Mouse (Mus musculus): ENCODE data around the gene Inpp5k.
"Not testable (repeated sequence)": the region's sequence is repeated elsewhere in the genome, so short reads cannot be mapped to it uniquely, and the experiment has no call there.

Gene Inpp5k

DNA sequence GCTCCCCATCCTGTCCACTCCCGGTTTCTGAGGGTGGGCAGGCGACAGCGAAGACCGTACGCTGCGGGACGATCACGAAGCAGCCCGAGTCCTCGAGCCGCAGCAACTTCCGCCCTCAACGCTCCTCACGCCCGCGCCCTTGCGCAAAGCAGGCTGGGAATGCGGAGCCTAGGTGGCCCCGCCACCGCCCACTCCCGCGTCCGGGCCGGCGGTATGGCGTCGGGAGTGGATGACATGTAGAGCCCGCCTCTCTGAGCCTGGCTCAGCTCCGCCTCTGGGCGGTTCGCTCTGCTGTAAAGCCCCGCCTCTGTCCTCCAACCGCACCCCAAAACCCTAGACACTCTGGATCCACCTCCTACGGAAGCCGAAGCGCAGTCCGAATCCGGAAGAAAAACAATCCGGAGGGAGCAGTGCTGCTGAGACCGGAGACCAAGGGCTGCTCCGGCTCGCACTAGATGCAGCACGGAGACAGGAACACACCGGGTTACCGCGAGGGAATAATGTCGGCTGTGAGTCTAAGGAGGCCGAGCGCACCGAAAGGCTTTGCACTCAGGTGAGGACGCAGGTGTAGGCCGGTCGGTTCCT, at the start of gene Inpp5k:
TSS of gene Inpp5k (plus strand) at position 344 of the 585 bp plus-strand sequence.
- peak; percentile 98 for DNase-seq (ENCODE audit: low spot score)

GRCm38 (mm10) chr11:75581495-75582149, 49.2 kb upstream of the Inpp5k start:
- no peak for DNase-seq (ENCODE audit: low spot score)

DNA sequence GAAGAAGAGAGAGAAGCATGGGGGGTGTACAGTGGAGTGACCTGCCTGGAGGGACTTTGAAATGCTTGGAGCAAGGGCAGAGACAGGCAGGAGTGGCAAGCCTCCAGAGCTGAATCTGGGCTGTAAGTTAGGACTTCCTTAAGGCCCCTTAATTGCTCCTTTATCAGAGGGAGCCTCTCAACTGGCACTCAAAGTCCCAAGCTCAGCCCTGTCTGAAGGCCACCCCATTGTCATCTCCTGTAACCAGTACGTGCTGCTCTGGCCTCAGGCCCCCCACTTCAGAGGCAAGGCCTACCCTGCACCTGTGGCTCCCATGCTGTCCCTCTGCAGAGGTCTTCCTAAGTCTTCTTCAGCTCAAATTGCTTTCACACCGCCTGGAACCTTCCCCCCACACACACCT, 47.3 kb upstream of the Inpp5k start:
- no peak for DNase-seq (ENCODE audit: low spot score)

GRCm38 (mm10) chr11:75585061-75585460, 45.7 kb upstream of the Inpp5k start:
- no peak for DNase-seq (ENCODE audit: low spot score)

GRCm38 (mm10) chr11:75585978-75586377, 44.8 kb upstream of the Inpp5k start:
- DNase-seq (ENCODE audit: low spot score) = no peak

DNA sequence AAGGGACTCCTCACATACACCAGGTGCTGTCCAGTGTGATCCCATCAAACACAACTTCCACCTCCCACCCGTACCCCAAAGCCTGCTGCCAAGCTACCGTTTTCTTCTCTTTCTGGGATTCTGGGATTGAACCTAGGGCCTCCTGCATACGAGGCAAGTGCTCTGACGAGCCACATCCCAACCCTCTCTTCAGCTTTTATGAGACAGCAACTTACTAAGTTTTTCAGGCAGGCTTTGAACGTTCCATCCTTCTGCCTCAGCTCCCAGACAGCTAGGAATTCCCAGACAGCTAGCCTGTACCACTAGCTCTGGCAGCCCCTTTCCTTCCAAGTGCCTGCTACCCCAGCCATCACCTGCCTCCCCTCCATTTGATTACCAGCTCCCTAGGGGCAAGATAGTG, 43.8 kb upstream of the Inpp5k start:
- DNase-seq (ENCODE audit: low spot score) = no peak

GRCm38 (mm10) chr11:75587493-75588284, 43.1 kb upstream of the Inpp5k start, which contains the start of gene Pitpna:
Gene Pitpna (plus strand): TSS chr11:75588097.
- peak; percentile 95 for DNase-seq (ENCODE audit: low spot score)

DNA sequence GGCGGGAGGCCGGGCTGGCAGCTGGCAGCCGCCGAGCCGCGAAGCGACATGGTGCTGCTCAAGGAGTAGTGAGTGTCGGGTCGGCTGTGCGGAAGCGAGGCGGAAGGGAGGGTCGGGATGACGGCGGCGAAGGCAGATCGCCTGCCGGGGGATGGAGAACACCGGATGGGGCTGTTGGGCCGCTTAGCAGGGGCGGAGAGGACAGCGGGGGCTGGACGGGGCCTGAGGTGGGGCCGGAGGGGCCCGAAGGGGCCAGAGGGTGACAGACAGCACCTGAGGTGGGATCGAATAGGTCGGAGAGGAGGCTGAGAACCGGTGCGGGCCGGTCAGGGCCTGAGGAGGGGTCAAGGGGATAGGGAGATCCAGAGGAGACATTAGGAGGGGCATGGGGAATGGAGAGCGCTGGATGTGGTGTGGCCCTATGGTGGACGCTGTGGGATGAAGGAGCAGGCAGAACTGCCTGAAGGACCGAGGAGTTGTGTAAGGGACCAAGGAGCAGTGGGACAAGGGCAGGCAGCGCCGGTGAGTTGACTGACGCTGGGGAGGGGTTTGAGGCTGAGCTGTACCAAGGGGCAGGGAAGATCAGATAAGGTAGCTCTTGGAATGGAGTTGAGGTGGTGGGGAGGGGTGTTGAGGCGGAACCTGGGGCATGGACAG, 42.4 kb upstream of the Inpp5k start:
- DNase-seq (ENCODE audit: low spot score) = no peak

DNA sequence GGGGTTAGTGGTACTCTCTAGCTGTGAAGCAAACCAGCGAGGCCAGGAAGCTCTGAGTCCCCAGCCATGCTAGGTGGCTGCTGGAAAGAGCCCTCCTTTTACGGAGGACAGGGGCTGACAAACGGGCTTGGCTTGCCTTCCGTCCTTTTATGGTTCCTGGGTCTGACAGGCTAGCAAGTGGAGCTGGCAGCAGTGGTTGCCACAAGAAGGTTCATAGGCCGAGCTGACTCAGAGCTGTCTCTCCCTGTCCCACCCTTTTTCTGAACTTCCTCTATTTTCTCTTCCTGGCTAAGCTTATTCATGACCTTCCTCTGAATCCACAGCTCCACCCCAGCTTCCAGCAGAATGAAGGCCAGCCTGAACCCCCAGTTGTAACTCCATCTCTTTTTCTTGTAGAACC, 38.2 kb upstream of the Inpp5k start:
- DNase-seq (ENCODE audit: low spot score) = no peak

- no peak for DNase-seq (ENCODE audit: low spot score)
These were observed 36.4 kb upstream of the Inpp5k start for GRCm38 (mm10) chr11:75594431-75594830.

DNA sequence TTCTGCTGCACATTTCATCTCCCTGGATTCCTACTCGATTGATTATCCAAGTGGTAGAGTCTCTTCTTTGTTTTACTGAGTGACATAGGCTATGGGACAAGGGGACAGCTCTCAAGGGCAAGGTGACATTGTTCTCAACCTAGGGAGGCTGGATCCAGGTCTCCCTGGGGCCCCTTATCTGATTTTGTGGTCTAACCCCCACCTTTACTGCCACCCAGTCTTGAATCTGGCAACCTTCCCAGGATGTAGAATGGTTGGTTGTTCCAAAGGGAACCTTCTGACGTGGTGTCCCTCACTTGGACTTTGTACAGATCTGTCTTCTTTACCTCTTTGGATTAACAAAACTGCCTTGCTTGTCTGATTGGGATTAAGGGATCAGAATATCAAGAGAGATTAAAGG, 35.4 kb upstream of the Inpp5k start:
- DNase-seq (ENCODE audit: low spot score) = no peak

- peak; percentile 43 for DNase-seq (ENCODE audit: low spot score)
These were observed 35.0 kb upstream of the Inpp5k start for GRCm38 (mm10) chr11:75595816-75596215.

DNA sequence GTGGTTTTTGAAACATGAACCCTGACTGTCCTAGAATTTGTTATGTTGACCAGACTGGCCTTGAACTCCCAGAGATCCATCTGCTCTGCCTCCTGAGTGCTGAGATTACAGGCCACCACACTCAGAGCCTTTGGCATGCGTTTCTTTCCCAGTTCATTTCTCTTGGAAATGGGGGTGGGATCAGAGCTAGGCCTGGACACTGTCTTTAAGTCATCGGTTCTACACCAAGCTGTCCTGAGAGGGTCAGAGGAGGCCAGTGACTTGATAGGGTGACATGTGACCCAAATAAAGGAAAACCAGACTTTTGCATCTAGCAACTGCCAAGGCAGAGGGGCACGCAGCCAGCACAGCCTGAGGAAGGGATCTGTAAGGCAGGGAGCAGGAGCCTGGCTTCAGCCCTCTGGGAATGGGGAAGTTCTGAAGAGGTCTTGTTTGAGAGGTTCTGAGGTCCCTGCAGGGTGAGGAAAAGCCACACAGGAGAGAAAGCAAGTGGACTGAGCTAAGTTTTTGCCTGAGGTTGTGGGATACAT, 34.0 kb upstream of the Inpp5k start:
- no peak for DNase-seq (ENCODE audit: low spot score)

DNA sequence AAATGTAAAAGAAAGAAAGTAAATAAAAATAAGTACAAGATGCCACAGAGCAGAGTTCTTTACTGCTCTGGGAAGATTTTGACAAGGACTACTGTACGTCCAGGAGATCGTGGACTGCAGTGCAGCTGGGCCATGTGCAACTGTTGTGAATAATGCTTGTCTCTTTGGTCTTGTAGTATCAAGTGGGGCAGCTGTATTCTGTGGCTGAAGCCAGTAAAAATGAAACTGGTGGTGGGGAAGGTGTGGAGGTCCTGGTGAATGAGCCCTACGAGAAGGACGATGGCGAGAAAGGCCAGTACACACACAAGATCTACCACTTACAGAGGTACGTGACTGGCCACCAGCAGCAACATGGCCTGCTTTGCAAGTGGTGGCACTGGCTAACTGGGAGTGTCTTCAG, 32.8 kb upstream of the Inpp5k start:
- DNase-seq (ENCODE audit: low spot score) = no peak

DNA sequence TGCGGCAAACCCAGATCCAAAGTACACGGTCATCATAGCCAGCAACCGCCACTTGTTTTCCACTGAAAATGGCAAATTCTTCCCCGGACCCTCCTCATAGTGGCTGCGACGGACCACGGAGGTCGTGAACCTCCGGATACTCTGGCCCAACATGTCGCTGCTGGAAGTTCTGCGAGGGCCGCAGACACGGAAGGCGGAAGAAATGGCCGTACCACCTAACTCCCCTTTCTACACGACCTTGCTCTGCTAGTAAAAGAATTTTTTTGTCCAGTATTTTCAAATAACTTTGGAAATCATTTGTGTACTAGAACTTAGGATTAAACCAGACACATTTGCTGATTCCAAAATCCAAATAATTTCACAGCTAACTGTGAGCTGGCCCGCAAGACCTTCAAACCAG, 31.0 kb upstream of the Inpp5k start:
- DNase-seq (ENCODE audit: low spot score) = not testable (repeated sequence)

DNA sequence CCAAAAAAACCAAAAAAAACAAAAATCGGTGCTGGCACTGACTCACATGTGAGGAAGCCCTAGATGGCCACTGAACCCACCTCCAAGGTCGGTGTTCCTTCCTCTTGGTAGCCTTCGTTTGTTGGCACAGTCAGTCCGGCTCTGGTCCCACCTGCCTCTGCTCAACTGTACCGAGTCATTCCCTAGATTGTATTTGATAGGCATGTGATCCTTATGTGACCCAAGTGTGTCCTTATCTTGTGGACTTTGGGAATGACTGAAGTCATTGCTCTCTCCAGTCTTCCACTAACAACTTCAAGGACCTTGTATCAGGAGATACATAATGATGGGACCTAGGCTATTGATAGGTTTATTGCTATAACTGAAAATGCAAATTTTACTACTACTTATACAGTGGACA, 26.0 kb upstream of the Inpp5k start:
- no peak for DNase-seq (ENCODE audit: low spot score)

DNA sequence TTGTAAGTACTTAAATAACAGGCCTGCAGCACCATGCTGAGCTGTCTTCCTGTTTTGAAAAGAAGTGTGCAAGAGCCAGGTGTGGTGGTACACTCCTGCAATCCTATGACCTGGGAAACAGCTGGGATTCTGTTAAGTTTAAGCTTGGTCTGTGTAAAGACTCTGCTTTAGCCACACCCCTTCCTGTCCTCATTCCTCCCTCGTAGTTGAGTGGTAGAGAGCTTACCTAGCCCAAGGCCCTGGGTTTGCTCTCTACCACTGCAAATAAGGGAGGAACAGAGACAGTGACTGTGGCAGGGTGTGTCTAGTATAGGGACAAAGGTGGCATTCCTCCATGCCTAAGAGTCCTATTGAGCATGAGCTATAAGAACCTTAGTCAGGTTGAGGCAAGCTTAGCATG, 25.5 kb upstream of the Inpp5k start:
- no peak for DNase-seq (ENCODE audit: low spot score)

GRCm38 (mm10) chr11:75608776-75609175, 22.0 kb upstream of the Inpp5k start:
- DNase-seq (ENCODE audit: low spot score) = no peak

GRCm38 (mm10) chr11:75610021-75610420, 20.8 kb upstream of the Inpp5k start:
- no peak for DNase-seq (ENCODE audit: low spot score)

DNA sequence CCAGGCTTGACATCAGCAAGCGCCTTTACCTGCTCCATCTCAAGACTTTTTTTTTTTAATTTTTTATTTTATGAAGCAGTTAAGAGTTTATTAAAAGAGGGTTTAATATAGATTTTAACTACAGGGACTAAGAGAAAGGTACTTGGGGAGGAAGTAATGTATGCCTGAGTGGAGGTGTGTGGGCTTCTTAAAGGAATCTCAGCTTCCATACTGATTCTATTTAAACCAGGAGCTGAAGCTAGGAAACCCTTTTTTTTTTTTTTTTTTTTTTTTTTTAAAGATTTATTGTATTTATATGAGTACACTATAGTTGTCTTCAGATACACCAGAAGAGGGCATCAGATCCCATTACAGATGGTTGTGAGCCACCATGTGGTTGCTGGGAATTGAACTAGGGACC, 16.0 kb upstream of the Inpp5k start:
- DNase-seq (ENCODE audit: low spot score) = no peak

DNA sequence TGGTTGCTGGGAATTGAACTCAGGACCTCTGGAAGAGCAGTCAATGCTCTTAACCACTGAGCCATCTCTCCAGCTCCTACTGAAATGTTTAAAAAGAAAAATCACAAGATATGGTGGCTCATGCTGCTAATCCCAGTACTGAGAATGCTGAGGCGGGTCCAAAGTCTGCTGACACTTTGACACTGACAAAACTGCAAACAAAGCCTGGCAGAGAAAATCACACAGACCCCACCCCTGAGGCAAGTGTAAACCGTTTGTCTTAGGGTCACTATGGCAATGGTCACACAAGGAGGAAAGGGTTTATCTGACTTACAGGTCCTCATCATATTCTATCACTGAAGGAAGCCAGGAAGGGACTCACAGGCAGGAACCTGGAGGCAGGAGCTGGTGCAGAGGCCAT, 15.2 kb upstream of the Inpp5k start:
- DNase-seq (ENCODE audit: low spot score) = no peak

- no peak for DNase-seq (ENCODE audit: low spot score)
These were observed 11.7 kb upstream of the Inpp5k start for GRCm38 (mm10) chr11:75619133-75619532.
